Mouse (Mus musculus): ENCODE measurements at regions not wholly inside any gene's neighbourhood (a gene's known extent, or its start where the extent isn't known, plus 50 kb on each side); places are given as distances from the start of the nearest gene placed in this dataset.

- WGBS, result 89% methylated on average over 7 of the region's 7 CpGs
- no peak for ATAC-seq (ENCODE audit: low FRiP score, low TSS enrichment)
Measured at GRCm38 (mm10) chr1:156995180-156995951, 55.9 kb upstream of the Ralgps2 start.

GRCm38 (mm10) chr1:156994644-156995016 lies 55.2 kb upstream of the Ralgps2 start:
- no peak for ATAC-seq (ENCODE audit: low FRiP score, low TSS enrichment)
- no peaks in the 10 kb centered on the region for H3K9me3 ChIP-seq (ENCODE audit: control insufficient read depth, low read length)
- no peak overlapping the region for H3K4me2 ChIP-seq (replicated peaks; ENCODE audit: low read depth, low read length)
- H3K27ac ChIP-seq (ENCODE audit: low read depth, low read length), result no peak overlapping the region
- H3K36me3 ChIP-seq (ENCODE audit: control insufficient read depth, insufficient read depth, low read length), result no peaks in the 10 kb centered on the region
- H3K4me3 ChIP-seq (ENCODE audit: low read length), result no peak overlapping the region
- H3K4me1 ChIP-seq (ENCODE audit: control insufficient read depth, insufficient read depth, low read length), result peaks cover 17% of the 10 kb centered on the region
- H3K27me3 ChIP-seq (ENCODE audit: control insufficient read depth, insufficient read depth, low read length), result no peaks in the 10 kb centered on the region
- no peak overlapping the region for H3K9ac ChIP-seq (ENCODE audit: low read depth, low read length)
- 86% methylated on average over 2 of the region's 2 CpGs for WGBS

More at GRCm38 (mm10) chr1:156995180-156995951, 55.9 kb upstream of the Ralgps2 start:
- H3K4me3 ChIP-seq (ENCODE audit: low read length), result no peak overlapping the region
- no peaks in the 10 kb centered on the region for H3K9me3 ChIP-seq (ENCODE audit: control insufficient read depth, low read length)
- no peaks in the 10 kb centered on the region for H3K27me3 ChIP-seq (ENCODE audit: control insufficient read depth, insufficient read depth, low read length)
- no peak overlapping the region for H3K4me2 ChIP-seq (replicated peaks; ENCODE audit: low read depth, low read length)
- H3K9ac ChIP-seq (ENCODE audit: low read depth, low read length), result no peak overlapping the region
- H3K36me3 ChIP-seq (ENCODE audit: control insufficient read depth, insufficient read depth, low read length), result no peaks in the 10 kb centered on the region
- peaks cover 17% of the 10 kb centered on the region for H3K4me1 ChIP-seq (ENCODE audit: control insufficient read depth, insufficient read depth, low read length)
- no peak overlapping the region for H3K27ac ChIP-seq (ENCODE audit: low read depth, low read length)

- Histone ChIP-seq H3K36me3 (ENCODE audit: control insufficient read depth, insufficient read depth, low read length) (no peaks in the 10 kb centered on the region), H3K9ac (ENCODE audit: low read depth, low read length) (no peak overlapping the region), H3K4me2 (replicated peaks; ENCODE audit: low read depth, low read length) (no peak overlapping the region), H3K27ac (ENCODE audit: low read depth, low read length) (no peak overlapping the region), H3K9me3 (ENCODE audit: control insufficient read depth, low read length) (no peaks in the 10 kb centered on the region), H3K4me1 (ENCODE audit: control insufficient read depth, insufficient read depth, low read length) (peaks cover 17% of the 10 kb centered on the region), H3K27me3 (ENCODE audit: control insufficient read depth, insufficient read depth, low read length) (no peaks in the 10 kb centered on the region), H3K4me3 (ENCODE audit: low read length) (no peak overlapping the region)
- 67% methylated on average over 15 of the region's 15 CpGs for WGBS
- ATAC-seq (ENCODE audit: low FRiP score, low TSS enrichment), result no peak
Measured at GRCm38 (mm10) chr1:156994005-156994643, 54.7 kb upstream of the Ralgps2 start.

- Histone ChIP-seq H3K4me3 (ENCODE audit: low read length) (no peak overlapping the region), H3K27me3 (ENCODE audit: control insufficient read depth, insufficient read depth, low read length) (no peaks in the 10 kb centered on the region), H3K4me1 (ENCODE audit: control insufficient read depth, insufficient read depth, low read length) (peaks cover 17% of the 10 kb centered on the region), H3K27ac (ENCODE audit: low read depth, low read length) (no peak overlapping the region), H3K9me3 (ENCODE audit: control insufficient read depth, low read length) (no peaks in the 10 kb centered on the region), H3K36me3 (ENCODE audit: control insufficient read depth, insufficient read depth, low read length) (no peaks in the 10 kb centered on the region), H3K9ac (ENCODE audit: low read depth, low read length) (no peak overlapping the region), H3K4me2 (replicated peaks; ENCODE audit: low read depth, low read length) (no peak overlapping the region)
- no peak for ATAC-seq (ENCODE audit: low FRiP score, low TSS enrichment)
- WGBS, result 81% methylated on average over 3 of the region's 3 CpGs
Measured at GRCm38 (mm10) chr1:156993105-156993504, 53.7 kb upstream of the Ralgps2 start.

GRCm38 (mm10) chr1:156992536-156992935 lies 53.1 kb upstream of the Ralgps2 start:
- 76% methylated on average over 2 of the region's 2 CpGs for WGBS
- H3K27ac ChIP-seq (ENCODE audit: low read depth, low read length), result no peak overlapping the region
- no peak overlapping the region for H3K4me2 ChIP-seq (replicated peaks; ENCODE audit: low read depth, low read length)
- H3K4me3 ChIP-seq (ENCODE audit: low read length), result no peak overlapping the region
- H3K9ac ChIP-seq (ENCODE audit: low read depth, low read length), result no peak overlapping the region
- no peak for ATAC-seq (ENCODE audit: low FRiP score, low TSS enrichment)
- no peaks in the 10 kb centered on the region for H3K36me3 ChIP-seq (ENCODE audit: control insufficient read depth, insufficient read depth, low read length)
- no peaks in the 10 kb centered on the region for H3K9me3 ChIP-seq (ENCODE audit: control insufficient read depth, low read length)
- no peaks in the 10 kb centered on the region for H3K27me3 ChIP-seq (ENCODE audit: control insufficient read depth, insufficient read depth, low read length)
- H3K4me1 ChIP-seq (ENCODE audit: control insufficient read depth, insufficient read depth, low read length), result peaks cover 15% of the 10 kb centered on the region

- Histone ChIP-seq H3K36me3 (ENCODE audit: control insufficient read depth, insufficient read depth, low read length) (no peaks in the 10 kb centered on the region), H3K4me1 (ENCODE audit: control insufficient read depth, insufficient read depth, low read length) (peaks cover 7% of the 10 kb centered on the region), H3K27me3 (ENCODE audit: control insufficient read depth, insufficient read depth, low read length) (no peaks in the 10 kb centered on the region), H3K4me3 (ENCODE audit: low read length) (no peak overlapping the region), H3K9ac (ENCODE audit: low read depth, low read length) (no peak overlapping the region), H3K27ac (ENCODE audit: low read depth, low read length) (no peak overlapping the region), H3K9me3 (ENCODE audit: control insufficient read depth, low read length) (no peaks in the 10 kb centered on the region), H3K4me2 (replicated peaks; ENCODE audit: low read depth, low read length) (no peak overlapping the region)
- 33% methylated on average over 14 of the region's 14 CpGs for WGBS
- ATAC-seq (ENCODE audit: low FRiP score, low TSS enrichment), result peak; percentile 44; the same call in 1 of the 2 replicates
Measured at GRCm38 (mm10) chr1:156990567-156991494, 51.4 kb upstream of the Ralgps2 start.

GRCm38 (mm10) chr1:156990112-156990511 lies 50.7 kb upstream of the Ralgps2 start:
- peaks cover 7% of the 10 kb centered on the region for H3K4me1 ChIP-seq (ENCODE audit: control insufficient read depth, insufficient read depth, low read length)
- no peak overlapping the region for H3K9ac ChIP-seq (ENCODE audit: low read depth, low read length)
- 54% methylated on average over 9 of the region's 9 CpGs for WGBS
- no peaks in the 10 kb centered on the region for H3K9me3 ChIP-seq (ENCODE audit: control insufficient read depth, low read length)
- H3K4me3 ChIP-seq (ENCODE audit: low read length), result no peak overlapping the region
- no peaks in the 10 kb centered on the region for H3K36me3 ChIP-seq (ENCODE audit: control insufficient read depth, insufficient read depth, low read length)
- H3K27me3 ChIP-seq (ENCODE audit: control insufficient read depth, insufficient read depth, low read length), result no peaks in the 10 kb centered on the region
- no peak overlapping the region for H3K27ac ChIP-seq (ENCODE audit: low read depth, low read length)
- no peak overlapping the region for H3K4me2 ChIP-seq (replicated peaks; ENCODE audit: low read depth, low read length)
- ATAC-seq (ENCODE audit: low FRiP score, low TSS enrichment), result no peak

- no peaks in the 10 kb centered on the region for H3K27me3 ChIP-seq (ENCODE audit: control insufficient read depth, insufficient read depth, low read length)
- 76% methylated on average over 10 of the region's 10 CpGs for WGBS
- H3K9ac ChIP-seq (ENCODE audit: low read depth, low read length), result no peak overlapping the region
- H3K4me1 ChIP-seq (ENCODE audit: control insufficient read depth, insufficient read depth, low read length), result peaks cover 7% of the 10 kb centered on the region
- ATAC-seq (ENCODE audit: low FRiP score, low TSS enrichment), result no peak
- H3K36me3 ChIP-seq (ENCODE audit: control insufficient read depth, insufficient read depth, low read length), result no peaks in the 10 kb centered on the region
- no peaks in the 10 kb centered on the region for H3K9me3 ChIP-seq (ENCODE audit: control insufficient read depth, low read length)
- H3K27ac ChIP-seq (ENCODE audit: low read depth, low read length), result no peak overlapping the region
- H3K4me3 ChIP-seq (ENCODE audit: low read length), result no peak overlapping the region
- H3K4me2 ChIP-seq (replicated peaks; ENCODE audit: low read depth, low read length), result no peak overlapping the region
Measured at GRCm38 (mm10) chr1:156989149-156989785, 49.8 kb upstream of the Ralgps2 start.

Data from kidney, embryonic 14.5 days (tissue).